Mouse (Mus musculus) lung, embryonic 14.5 days (tissue): ENCODE data around the gene Cfap57. TPM values are rescaled to one million over a fixed set of nuclear protein-coding genes. Genes with fewer than 3 reads are reported as not detected.

Experiments
- ATAC-seq: fragments of 200-750 bp; cut with Nextera tagmentation; 2 replicates; pipeline ENCODE4 v1.8.0; 2017; ENCODE audit warnings: mild to moderate bottlenecking, moderate TSS enrichment, moderate library complexity; ENCODE audit not compliant: insufficient read depth
- DNase-seq: peaks from one replicate; pipeline ENCODE4 v3.0.0-alpha.2; 2015
- H3K27ac ChIP-seq: fragments of 300-500 bp; sonication (generic); 2 replicates; pipeline ENCODE4 v1.5.1; 2014; ENCODE audit warnings: low read depth, mild to moderate bottlenecking, moderate library complexity
- H3K27me3 ChIP-seq: fragments of 300-500 bp; sonication (generic); 2 replicates; pipeline ENCODE4 v1.6.1; 2014; ENCODE audit warnings: low read length, control low read depth; ENCODE audit not compliant: insufficient read depth
- H3K36me3 ChIP-seq: fragments of 300-500 bp; sonication (generic); 2 replicates; pipeline ENCODE4 v1.6.1; 2014; ENCODE audit warnings: control low read depth; ENCODE audit not compliant: insufficient read depth
- H3K4me1 ChIP-seq: fragments of 300-500 bp; sonication (generic); 2 replicates; pipeline ENCODE4 v1.6.1; 2014; ENCODE audit warnings: antibody characterized with exemption, control low read depth; ENCODE audit not compliant: insufficient read depth
- H3K4me2 ChIP-seq: fragments of 300-500 bp; sonication (generic); 2 replicates; pipeline ENCODE4 v1.6.1; 2014; ENCODE audit warnings: mild to moderate bottlenecking
- H3K4me3 ChIP-seq: fragments of 300-500 bp; sonication (generic); 2 replicates; pipeline ENCODE4 v1.5.1; 2014; ENCODE audit warnings: low read depth, low read length
- H3K9ac ChIP-seq: fragments of 300-500 bp; sonication (generic); 2 replicates; pipeline ENCODE4 v1.6.1; 2014
- H3K9me3 ChIP-seq: fragments of 300-500 bp; sonication (generic); 2 replicates; pipeline ENCODE4 v1.6.1; 2016; ENCODE audit warnings: low read depth, low read length, control low read depth
- CTCF ChIP-seq: IDR thresholded peaks from 2 replicates; pipeline ENCODE4 v1.5.1; 2016; ENCODE audit warnings: antibody characterized with exemption, low read depth
- WGBS: fragments of 180-500 bp; shearing (Covaris S2); extraction: QIAGEN DNeasy Blood & Tissue Kit; methylation state at CpG from one replicate; pipeline ENCODE4 v1.1.7; 2014; 5-methylcytosine and 5-hydroxymethylcytosine counted together
- polyA plus RNA-seq: library from polyadenylated mRNA; unstranded; fragments of >200 nt; fragmentation: Nextera tagmentation; extraction: Ambion mirVana; gene quantifications from 2 replicates; pipeline ENCODE4 v1.2.1, GENCODE M21; 2014

The Cfap57 gene
- polyA plus RNA-seq, 1 experiment from 2014 or later: 0.12 TPM

- DNase-seq: no peak
- Histone ChIP-seq H3K27ac (no peak overlapping the region), H3K9ac (no peak overlapping the region), H3K4me2 (no peak overlapping the region), H3K36me3 (no peaks in the 10 kb centered on the region), H3K4me3 (no peak overlapping the region), H3K9me3 (no peaks in the 10 kb centered on the region), H3K27me3 (no peaks in the 10 kb centered on the region), H3K4me1 (no peaks in the 10 kb centered on the region)
- TF ChIP-seq CTCF: no peak
- 73% methylated on average over 5 of the region's 5 CpGs for WGBS
- ATAC-seq: no peak
Measured at GRCm38 (mm10) chr4:118532663-118533062, 87.9 kb downstream of the Cfap57 start.

- 81% methylated on average over 6 of the region's 6 CpGs for WGBS
- H3K9ac ChIP-seq: no peak overlapping the region
- no peaks in the 10 kb centered on the region for H3K27me3 ChIP-seq
- no peaks in the 10 kb centered on the region for H3K9me3 ChIP-seq
- DNase-seq: no peak
- H3K4me1 ChIP-seq: no peaks in the 10 kb centered on the region; the same call in 1 of the 2 replicates
- no peak for ATAC-seq
- peak overlapping the region; percentile 27; the same call in 1 of the 2 replicates for H3K4me3 ChIP-seq
- H3K27ac ChIP-seq: no peak overlapping the region
- peak overlapping the region; percentile 54 for H3K4me2 ChIP-seq
- H3K36me3 ChIP-seq: no peaks in the 10 kb centered on the region
- TF ChIP-seq CTCF: no peak
Measured at GRCm38 (mm10) chr4:118527720-118528119, 92.9 kb downstream of the Cfap57 start.

- 35% methylated on average over 5 of the region's 5 CpGs for WGBS
- Histone ChIP-seq H3K27ac (no peak overlapping the region), H3K36me3 (no peaks in the 10 kb centered on the region), H3K9ac (peak overlapping the region; percentile 41), H3K4me1 (no peaks in the 10 kb centered on the region; the same call in 1 of the 2 replicates), H3K4me2 (peak overlapping the region; percentile 54), H3K4me3 (peak overlapping the region; percentile 27), H3K9me3 (no peaks in the 10 kb centered on the region), H3K27me3 (no peaks in the 10 kb centered on the region)
- DNase-seq: no peak
- TF ChIP-seq CTCF: no peak
- ATAC-seq: no peak
Measured at GRCm38 (mm10) chr4:118527335-118527681, 93.3 kb downstream of the Cfap57 start.

GRCm38 (mm10) chr4:118526408-118527334 lies 93.9 kb downstream of the Cfap57 start, which contains the start of gene 2610528J11Rik:
Gene 2610528J11Rik (plus strand): TSS chr4:118526999.
- DNase-seq: peak; percentile 65
- Histone ChIP-seq H3K4me1 (no peaks in the 10 kb centered on the region; the same call in 1 of the 2 replicates), H3K27ac (no peak within 1 kb of the TSS), H3K36me3 (no peaks in the 10 kb centered on the region), H3K9ac (peak within 1 kb of the TSS; percentile 41), H3K27me3 (no peaks in the 10 kb centered on the region), H3K4me3 (peak within 1 kb of the TSS; percentile 27), H3K4me2 (peak within 1 kb of the TSS; percentile 54), H3K9me3 (no peaks in the 10 kb centered on the region)
- peak; percentile 75; the same call in 1 of the 2 replicates for ATAC-seq
- TF ChIP-seq CTCF: no peak
- WGBS: 29% methylated on average over 17 of the region's 17 CpGs

GRCm38 (mm10) chr4:118525779-118526178 lies 94.8 kb downstream of the Cfap57 start:
- WGBS: 59% methylated on average over 3 of the region's 3 CpGs
- Histone ChIP-seq H3K27me3 (no peaks in the 10 kb centered on the region), H3K4me3 (no peak overlapping the region), H3K4me1 (no peaks in the 10 kb centered on the region; the same call in 1 of the 2 replicates), H3K9ac (no peak overlapping the region), H3K4me2 (no peak overlapping the region), H3K9me3 (no peaks in the 10 kb centered on the region), H3K27ac (no peak overlapping the region), H3K36me3 (no peaks in the 10 kb centered on the region)
- DNase-seq (no peak), ATAC-seq (no peak)
- no peak for TF ChIP-seq CTCF

GRCm38 (mm10) chr4:118523976-118524375 lies 96.6 kb downstream of the Cfap57 start:
- H3K4me1 ChIP-seq: no peaks in the 10 kb centered on the region; the same call in 1 of the 2 replicates
- no peaks in the 10 kb centered on the region for H3K27me3 ChIP-seq
- H3K9me3 ChIP-seq: no peaks in the 10 kb centered on the region
- ATAC-seq (no peak), DNase-seq (no peak)
- H3K4me2 ChIP-seq: no peak overlapping the region
- no peak overlapping the region for H3K9ac ChIP-seq
- no peak overlapping the region for H3K27ac ChIP-seq
- WGBS: 52% methylated on average over 7 of the region's 7 CpGs
- no peak for TF ChIP-seq CTCF
- no peaks in the 10 kb centered on the region for H3K36me3 ChIP-seq
- no peak overlapping the region for H3K4me3 ChIP-seq

- ATAC-seq: no peak
- H3K4me1 ChIP-seq: no peaks in the 10 kb centered on the region; the same call in 1 of the 2 replicates
- DNase-seq: no peak
- H3K27me3 ChIP-seq: peaks cover 4% of the 10 kb centered on the region; the same call in 1 of the 2 replicates
- H3K4me2 ChIP-seq: no peak overlapping the region
- no peak overlapping the region for H3K27ac ChIP-seq
- no peak for TF ChIP-seq CTCF
- WGBS: 78% methylated on average over 7 of the region's 7 CpGs
- no peaks in the 10 kb centered on the region for H3K36me3 ChIP-seq
- H3K9me3 ChIP-seq: no peaks in the 10 kb centered on the region
- H3K9ac ChIP-seq: no peak overlapping the region
- H3K4me3 ChIP-seq: no peak overlapping the region
Measured at GRCm38 (mm10) chr4:118522248-118522647, 98.3 kb downstream of the Cfap57 start.
